In genomic region chr15:78184855-78185254, GRCm38 (mm10) we compare ENCODE assay signal across 8 mouse cellular contexts. TPM values are rescaled to one million over a fixed set of nuclear protein-coding genes. Genes with fewer than 3 reads are reported as not detected.
A peak's percentile ranks its signal among the peaks of the same experiment; 100 is the strongest.
DNase-seq lines count a peak whose midpoint lies in the region; ATAC-seq and TF ChIP-seq lines count a peak whose summit lies in the region.

No protein-coding gene starts in this region.

- no peaks in the 10 kb centered on the region for H3K9me3 ChIP-seq in heart, embryonic 14.5 days (ENCODE audit: control insufficient read depth, low read length)
- no peaks in the 10 kb centered on the region for H3K9me3 ChIP-seq in limb, embryonic 12.5 days
- no peaks in the 10 kb centered on the region for H3K9me3 ChIP-seq in midbrain, postnatal 0 days (ENCODE audit: low read length)

- DNase-seq in adrenal gland, adult 2 months, result peak; percentile 46
- DNase-seq in adrenal gland, adult 8-10 months, result no peak
- DNase-seq in testis, postnatal 14 days (ENCODE audit: low spot score), result no peak
- DNase-seq in midbrain, postnatal 0 days (ENCODE audit: low spot score), result peak; percentile 86
- no peak for DNase-seq in urinary bladder, postnatal 10 days (ENCODE audit: low spot score)

- no peak for TF ChIP-seq POLR2A in testis, adult 2 months (IDR thresholded peaks at IDR 0.05; ENCODE audit: control insufficient read depth, low read depth, low read length)

- WGBS in heart, embryonic 14.5 days, result 3% methylated on average over 10 of the region's 10 CpGs
- WGBS in limb, embryonic 12.5 days, result 3% methylated on average over 10 of the region's 10 CpGs
- 5% methylated on average over 10 of the region's 10 CpGs for WGBS in midbrain, postnatal 0 days

- no peaks in the 10 kb centered on the region for H3K27me3 ChIP-seq in testis, adult 2 months (ENCODE audit: control insufficient read depth, insufficient read depth, low read length)
- H3K27me3 ChIP-seq in heart, embryonic 14.5 days (ENCODE audit: control insufficient read depth, insufficient read depth, low read length), result peaks cover 31% of the 10 kb centered on the region
- H3K27me3 ChIP-seq in limb, embryonic 12.5 days, result peaks cover 34% of the 10 kb centered on the region
- H3K27me3 ChIP-seq in midbrain, postnatal 0 days (ENCODE audit: insufficient read depth, low read length), result peaks cover 7% of the 10 kb centered on the region; the same call in 1 of the 2 replicates

- H3K36me3 ChIP-seq in testis, adult 2 months (ENCODE audit: control insufficient read depth, insufficient read depth, low read length), result no peaks in the 10 kb centered on the region
- no peaks in the 10 kb centered on the region for H3K36me3 ChIP-seq in heart, embryonic 14.5 days (ENCODE audit: control insufficient read depth, insufficient read depth, low read length)
- no peaks in the 10 kb centered on the region for H3K36me3 ChIP-seq in limb, embryonic 12.5 days
- no peaks in the 10 kb centered on the region for H3K36me3 ChIP-seq in midbrain, postnatal 0 days (ENCODE audit: insufficient read depth, low read length)

- H3K4me3 ChIP-seq in testis, adult 2 months (ENCODE audit: control insufficient read depth, low read depth, low read length), result no peak overlapping the region
- H3K4me3 ChIP-seq in heart, embryonic 14.5 days (ENCODE audit: control insufficient read depth in 1 of 2, insufficient read depth in 1 of 2, low read depth in 1 of 2, low read length in 2 of 2), result no peak overlapping the region
- no peak overlapping the region for H3K4me3 ChIP-seq in limb, embryonic 12.5 days (replicated peaks)
- H3K4me3 ChIP-seq in midbrain, postnatal 0 days (ENCODE audit: low read depth, low read length), result no peak overlapping the region

- no peak overlapping the region for H3K9ac ChIP-seq in heart, embryonic 14.5 days (ENCODE audit: low read length)
- no peak overlapping the region for H3K9ac ChIP-seq in limb, embryonic 12.5 days (replicated peaks)
- no peak overlapping the region for H3K9ac ChIP-seq in midbrain, postnatal 0 days (replicated peaks; ENCODE audit: low read length, poor library complexity, severe bottlenecking)

- H3K27ac ChIP-seq in testis, adult 2 months (ENCODE audit: control insufficient read depth, insufficient read depth, low read depth, low read length), result no peak overlapping the region
- H3K27ac ChIP-seq in heart, embryonic 14.5 days (replicated peaks in 1 of 2; ENCODE audit: control insufficient read depth in 1 of 2, insufficient read depth in 1 of 2, low read depth in 2 of 2, low read length in 2 of 2), result no peak overlapping the region
- H3K27ac ChIP-seq in limb, embryonic 12.5 days, result no peak overlapping the region
- H3K27ac ChIP-seq in midbrain, postnatal 0 days (ENCODE audit: low read depth, low read length), result no peak overlapping the region

- no peak for ATAC-seq in heart, embryonic 14.5 days (ENCODE audit: insufficient number of reproducible peaks, insufficient read depth, low FRiP score, low read depth)
- no peak for ATAC-seq in limb, embryonic 12.5 days (ENCODE audit: insufficient number of reproducible peaks, insufficient read depth, low FRiP score, low TSS enrichment, low read depth)
- peak; percentile 62; the same call in 1 of the 2 replicates for ATAC-seq in midbrain, postnatal 0 days (ENCODE audit: low FRiP score)

- H3K4me1 ChIP-seq in testis, adult 2 months (ENCODE audit: control insufficient read depth, insufficient read depth, low read length), result peaks cover 2% of the 10 kb centered on the region; the same call in 1 of the 2 replicates
- H3K4me1 ChIP-seq in heart, embryonic 14.5 days (ENCODE audit: control insufficient read depth in 2 of 2, insufficient read depth in 2 of 2, low read length in 2 of 2), result peaks cover 0 to 4% of the 10 kb centered on the region in 2 experiments; a peak in 2 of 4 replicates
- peaks cover 4% of the 10 kb centered on the region; the same call in 1 of the 2 replicates for H3K4me1 ChIP-seq in limb, embryonic 12.5 days (replicated peaks)
- H3K4me1 ChIP-seq in midbrain, postnatal 0 days (ENCODE audit: insufficient read depth, low read length), result peaks cover 7% of the 10 kb centered on the region

- 0 out of 2 replicates have a peak overlapping the region, but pooled peaks have one; percentile 16 for H3K4me2 ChIP-seq in heart, embryonic 14.5 days (ENCODE audit: low read length)
- peak overlapping the region; percentile 23; the same call in 1 of the 2 replicates for H3K4me2 ChIP-seq in limb, embryonic 12.5 days
- no peak overlapping the region for H3K4me2 ChIP-seq in midbrain, postnatal 0 days (ENCODE audit: low read depth, low read length, poor library complexity, severe bottlenecking)

- TF ChIP-seq CTCF in testis, adult 2 months (IDR thresholded peaks at IDR 0.05; ENCODE audit: control insufficient read depth, insufficient read depth, insufficient replicate concordance, low read depth, low read length), result peak; percentile 28; the same call in 1 of the 2 replicates
- TF ChIP-seq CTCF in midbrain, postnatal 0 days (IDR thresholded peaks at IDR 0.05), result peak; percentile 76

RNA-seq across cellular contexts. Expression of gene Ift27, which starts 10.9 kb away (rescaled TPM):
- total RNA-seq in adrenal gland, adult 2 months (2021), result 10 to 100 TPM; 10.4 to 16.4 TPM
- polyA plus RNA-seq in adrenal gland, adult 2 months (2012; rRNA removed), result 50.0 and 65.5 TPM in 2 replicates
- 10 to 100 TPM; 14.3 to 31.1 (median 23.4) TPM for total RNA-seq in adrenal gland, adult 8-10 months (2022)
- 62.2 and 75.4 TPM in 2 replicates for polyA plus RNA-seq in testis, adult 2 months (2012; rRNA removed)
- 44.7 and 48.7 TPM in 2 replicates for polyA plus RNA-seq in heart, embryonic 14.5 days (2014; fragmentation: Nextera tagmentation; extraction: Ambion mirVana)
- 93.9 and 98.1 TPM in 2 replicates for polyA plus RNA-seq in limb, embryonic 12.5 days (2016; fragmentation: Nextera tagmentation; extraction: Ambion mirVana)
- 29.5 and 37.3 TPM in 2 replicates for total RNA-seq in midbrain, postnatal 0 days (2014; rRNA removed)
- polyA plus RNA-seq in midbrain, postnatal 0 days (2015; fragmentation: Nextera tagmentation; extraction: Ambion mirVana), result 116 and 120 TPM in 2 replicates

RNA-seq across cellular contexts. Expression of gene Pvalb, which starts 21.3 kb away (rescaled TPM):
- not detected for total RNA-seq in adrenal gland, adult 2 months (2021)
- not detected in 2 replicates for polyA plus RNA-seq in adrenal gland, adult 2 months (2012; rRNA removed)
- total RNA-seq in adrenal gland, adult 8-10 months (2022), result not detected
- not detected in 2 replicates for polyA plus RNA-seq in testis, adult 2 months (2012; rRNA removed)
- polyA plus RNA-seq in heart, embryonic 14.5 days (2014; fragmentation: Nextera tagmentation; extraction: Ambion mirVana), result 0.71 and 1.7 TPM in 2 replicates
- not detected in 2 replicates for polyA plus RNA-seq in limb, embryonic 12.5 days (2016; fragmentation: Nextera tagmentation; extraction: Ambion mirVana)
- total RNA-seq in midbrain, postnatal 0 days (2014; rRNA removed), result 0.61 and 3.6 TPM in 2 replicates
- polyA plus RNA-seq in midbrain, postnatal 0 days (2015; fragmentation: Nextera tagmentation; extraction: Ambion mirVana), result 1.9 and 3.3 TPM in 2 replicates

RNA-seq across cellular contexts. Expression of gene Ncf4, which starts 59.7 kb away (rescaled TPM):
- total RNA-seq in adrenal gland, adult 2 months (2021), result 1 to 10 TPM; 2.9 to 4.5 TPM
- polyA plus RNA-seq in adrenal gland, adult 2 months (2012; rRNA removed), result 2.0 and 2.9 TPM in 2 replicates
- total RNA-seq in adrenal gland, adult 8-10 months (2022), result 1 to 10 TPM; 2.0 to 5.1 (median 3.3) TPM
- polyA plus RNA-seq in testis, adult 2 months (2012; rRNA removed), result 0.68 and 1.9 TPM in 2 replicates
- polyA plus RNA-seq in heart, embryonic 14.5 days (2014; fragmentation: Nextera tagmentation; extraction: Ambion mirVana), result 2.2 and 3.3 TPM in 2 replicates
- 3.8 and 5.0 TPM in 2 replicates for polyA plus RNA-seq in limb, embryonic 12.5 days (2016; fragmentation: Nextera tagmentation; extraction: Ambion mirVana)
- 0.22 and 0.42 TPM in 2 replicates for total RNA-seq in midbrain, postnatal 0 days (2014; rRNA removed)
- polyA plus RNA-seq in midbrain, postnatal 0 days (2015; fragmentation: Nextera tagmentation; extraction: Ambion mirVana), result 0.65 and 1.1 TPM in 2 replicates

Comparison
In these comparisons a context has a peak if more than half of its experiments do, and no peak if none do; other contexts are left out.
1. DNase-seq: peak in adrenal gland, adult 2 months (single experiment) and midbrain, postnatal 0 days (single experiment); none in adrenal gland, adult 8-10 months (single experiment), testis, postnatal 14 days (single experiment) and urinary bladder, postnatal 10 days (single experiment).